Mouse (Mus musculus): ENCODE results near the gene 6030445D17Rik.
A peak's percentile ranks its signal among the peaks of the same experiment; 100 is the strongest.

GRCm38 (mm10) chr4:136431376-136431693 is 30.7 kb upstream of the 6030445D17Rik start:
- TF ChIP-seq POLR2A (IDR thresholded peaks at IDR 0.05; ENCODE audit: extremely low read depth, insufficient read depth, low read length) (no peak), CTCF (IDR thresholded peaks at IDR 0.05; ENCODE audit: low read depth, low read length) (peak; percentile 60)
